Mouse (Mus musculus): ENCODE measurements around the gene Zfyve1.

- TF ChIP-seq CTCF (IDR thresholded peaks at IDR 0.05; ENCODE audit: borderline replicate concordance, extremely low read depth, insufficient read depth, insufficient read length) (no peak), POLR2A (IDR thresholded peaks at IDR 0.05; ENCODE audit: borderline replicate concordance, extremely low read depth, insufficient read depth, insufficient read length, poor library complexity, severe bottlenecking) (no peak)
These were observed 46.1 kb upstream of the Zfyve1 start for GRCm38 (mm10) chr12:83643116-83643515.
